9 mouse cellular contexts compared by ENCODE assay signal in the genomic region with DNA sequence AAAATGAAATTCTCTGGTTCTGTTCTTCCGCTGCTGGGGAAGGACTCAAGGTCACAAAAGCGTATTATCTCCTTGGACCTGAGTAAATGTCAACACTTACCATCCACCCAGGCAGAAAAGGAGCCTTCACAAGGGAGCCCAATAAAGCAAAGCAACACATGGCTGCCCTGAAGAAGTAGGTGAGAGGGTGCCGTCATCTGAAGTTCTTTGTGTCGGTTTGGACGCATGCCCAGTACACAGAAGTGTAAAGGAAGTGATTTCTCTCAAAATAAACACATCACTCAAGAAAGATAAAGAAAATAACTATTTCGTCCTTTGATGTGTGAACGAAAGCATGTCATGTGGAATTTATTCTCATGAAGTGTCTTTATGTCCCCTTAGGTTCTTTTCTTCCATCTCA.
DNase-seq lines count a peak whose midpoint lies in the region.
"Had no signal": no experiment of that assay in that cellular context is flagged by ENCODE, and none has a peak within 500 bp of the region (broad histone marks: within the 10 kb centered on the region; RNA-seq: fewer than 3 reads in every experiment).

No protein-coding gene starts in this region.

- peak; percentile 32 for DNase-seq in kidney, postnatal 10 days
- DNase-seq in kidney, adult 18-20 months = no peak
- DNase-seq in T-cell, adult 2 months (ENCODE audit: low spot score) = peak; percentile 69
- peak; percentile 3 to 19 for DNase-seq in adrenal gland, postnatal 36 days
- DNase-seq in kidney, postnatal 36 days = peak; percentile 7 to 18
- no peak for DNase-seq in cerebellum, adult 9-11 months
- no peak for DNase-seq in thymus, postnatal 10 days (ENCODE audit: low spot score in 2 of 2)
- DNase-seq in frontal cortex, postnatal 25 days (ENCODE audit: low spot score in 2 of 2) = no peak
- DNase-seq: cerebellum, adult 8-10 months had no signal

Comparison
In these comparisons a context has a peak if more than half of its experiments do, and no peak if none do; other contexts are left out.
1. DNase-seq: peak in kidney, postnatal 10 days (single experiment), T-cell, adult 2 months (single experiment), adrenal gland, postnatal 36 days (2 of 2) and kidney, postnatal 36 days (2 of 2); none in kidney, adult 18-20 months (single experiment), cerebellum, adult 9-11 months (single experiment), thymus, postnatal 10 days (0 of 2) and frontal cortex, postnatal 25 days (0 of 2).